Mouse (Mus musculus) lung, adult 2 months (tissue): ENCODE measurements around the gene Gm49388.

Source experiments
- CTCF ChIP-seq: fragments of 200-500 bp; IDR thresholded peaks from 2 replicates; pipeline ENCODE4 v1.5.1; 2011; ENCODE audit warnings: mild to moderate bottlenecking, low read length, control low read depth; ENCODE audit not compliant: insufficient read depth
- POLR2A ChIP-seq: fragments of 200-500 bp; IDR thresholded peaks from 2 replicates; pipeline ENCODE4 v1.6.1; 2011; ENCODE audit warnings: low read depth, mild to moderate bottlenecking, control low read depth, low read length, borderline replicate concordance; ENCODE audit errors: extremely low read depth

- TF ChIP-seq CTCF (no peak), POLR2A (no peak)
Measured at GRCm38 (mm10) chr7:127814241-127814921, 29.0 kb downstream of the Gm49388 start.
